Mouse (Mus musculus): ENCODE measurements around the gene Sox5.

The Sox5 gene

GRCm38 (mm10) chr6:144082297-144082696 is 699.5 kb downstream of the Sox5 start:
- DNase-seq = no peak

DNA sequence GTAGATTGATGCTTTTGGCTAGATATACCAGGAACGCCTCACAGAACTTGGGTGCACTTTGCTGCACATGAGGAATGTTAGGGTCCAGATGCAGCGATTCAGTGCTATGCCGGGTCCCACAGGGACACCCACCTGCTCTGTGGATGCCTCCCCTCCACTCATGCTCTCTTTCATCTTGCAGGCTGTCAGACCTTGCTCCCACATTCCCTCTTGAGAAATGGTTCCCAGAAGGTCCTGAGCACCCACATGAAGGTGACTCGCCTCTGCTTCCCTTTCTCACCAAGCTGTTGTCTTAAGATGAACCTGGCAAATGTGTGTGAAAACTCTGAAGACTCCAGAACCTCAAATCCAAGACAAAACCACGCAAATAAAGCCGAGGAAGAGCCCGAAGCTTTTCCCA is 704.0 kb downstream of the Sox5 start:
- no peak for DNase-seq

GRCm38 (mm10) chr6:144076376-144076775 is 705.4 kb downstream of the Sox5 start:
- DNase-seq = no peak

DNA sequence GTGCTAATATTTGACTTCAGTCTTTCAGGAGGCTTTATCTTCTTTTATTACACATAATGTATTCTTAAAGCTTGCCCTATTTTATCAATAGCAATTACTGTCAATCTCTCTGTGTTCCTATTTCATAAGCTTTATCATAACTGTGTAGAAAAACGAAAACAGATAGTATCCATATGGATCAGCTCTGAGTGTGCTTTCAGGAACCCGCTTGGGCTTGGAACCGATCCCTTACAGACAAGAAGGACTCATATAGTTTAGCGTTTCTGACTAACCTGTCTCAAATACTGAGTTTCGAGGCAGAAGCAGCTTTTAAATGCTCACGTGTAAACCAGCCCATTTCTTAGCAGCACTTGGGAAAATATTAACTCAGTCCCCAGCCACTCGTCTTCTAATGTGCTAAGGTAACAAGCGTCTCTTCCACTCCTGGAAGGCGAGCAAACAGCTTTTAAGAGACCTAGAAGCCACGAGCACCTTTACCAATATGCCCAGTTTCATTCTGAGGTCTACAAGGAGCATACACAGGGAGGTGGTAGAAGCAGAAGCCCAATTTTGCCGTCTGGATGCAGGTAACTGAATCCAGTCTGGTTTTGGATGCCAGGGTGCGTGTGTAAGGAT is 706.3 kb downstream of the Sox5 start:
- no peak for DNase-seq

DNA sequence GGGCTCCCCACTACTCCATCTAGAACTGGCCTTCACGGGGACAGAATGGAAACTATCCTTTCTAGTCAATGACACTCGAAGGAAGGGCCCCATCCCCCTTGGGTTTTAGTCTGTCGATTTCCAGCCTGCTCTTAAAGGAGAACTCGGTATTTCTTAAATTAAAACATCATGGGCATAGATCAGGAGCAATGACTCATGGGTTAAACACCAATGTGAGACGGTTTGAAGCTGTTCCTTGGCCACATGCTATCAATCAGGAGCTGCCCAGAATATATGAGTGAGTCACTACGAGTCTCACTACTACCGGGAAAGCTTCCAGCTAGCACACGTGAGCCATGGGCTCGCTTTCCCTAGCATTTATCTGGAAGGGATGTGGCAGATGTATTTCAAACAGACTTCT is 707.0 kb downstream of the Sox5 start:
- no peak for DNase-seq

DNA sequence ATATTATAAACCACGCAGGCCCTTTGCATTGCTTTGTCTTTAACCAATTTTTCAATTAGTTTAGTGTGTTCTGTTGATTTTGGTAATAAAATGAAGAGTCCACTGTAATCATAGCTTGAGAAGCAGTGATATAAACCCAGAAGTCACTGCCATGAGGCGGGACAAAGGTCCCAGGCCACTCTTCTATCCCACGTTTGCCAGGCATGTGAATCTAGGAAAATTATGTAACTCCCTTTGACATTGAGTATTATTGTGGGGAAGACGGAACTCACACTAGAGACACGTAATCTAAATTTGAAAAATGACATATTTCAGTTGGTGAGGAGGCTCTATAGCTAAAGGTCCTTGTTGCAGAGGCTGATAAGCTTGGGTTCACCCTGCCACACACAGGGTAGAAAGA is 711.3 kb downstream of the Sox5 start:
- DNase-seq = no peak

DNA sequence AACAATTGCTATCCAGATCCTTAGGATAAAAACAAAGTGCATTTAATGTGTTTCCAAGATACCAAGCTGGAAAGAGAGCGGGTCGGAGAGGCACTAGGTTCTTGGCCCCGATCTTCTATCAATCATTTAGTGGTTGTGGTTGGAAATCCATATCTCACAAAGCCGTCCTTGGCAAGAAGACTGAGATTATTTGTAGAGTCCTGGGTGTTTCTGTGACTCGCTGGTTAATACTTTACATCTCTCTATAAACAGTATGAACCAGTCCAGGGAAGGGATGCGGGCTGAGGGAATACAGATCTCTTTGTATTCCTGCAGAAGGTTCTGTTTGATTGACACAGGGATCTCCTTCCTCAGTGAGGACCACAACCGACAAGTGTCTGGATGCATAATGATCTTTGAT is 714.3 kb downstream of the Sox5 start:
- DNase-seq = no peak

GRCm38 (mm10) chr6:144062428-144062827 is 719.3 kb downstream of the Sox5 start:
- no peak for DNase-seq

DNA sequence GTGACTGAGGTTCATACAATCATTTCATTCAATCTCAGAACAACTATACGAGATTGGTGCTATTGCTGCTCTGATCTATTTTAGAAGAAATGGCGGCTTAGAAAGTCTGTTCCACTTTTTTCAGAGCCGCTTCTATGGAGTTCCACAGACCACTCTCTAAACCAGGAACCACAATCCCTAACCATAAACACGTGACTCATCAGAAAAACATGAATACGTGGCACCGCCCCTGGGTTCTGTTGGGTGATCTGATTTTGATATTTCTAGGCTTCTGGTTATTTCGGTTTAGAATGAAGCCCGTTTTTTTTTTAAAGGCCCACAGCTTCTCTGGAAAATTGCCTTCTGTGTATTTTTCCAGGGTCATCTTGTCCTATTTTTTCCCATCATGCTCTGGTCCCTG is 720.0 kb downstream of the Sox5 start:
- DNase-seq = no peak

- no peak for DNase-seq
These were observed 724.6 kb downstream of the Sox5 start for GRCm38 (mm10) chr6:144057098-144057632.

GRCm38 (mm10) chr6:144056252-144057097 is 725.3 kb downstream of the Sox5 start:
- peak; percentile 51 for DNase-seq

- DNase-seq = no peak
These were observed 729.3 kb downstream of the Sox5 start for GRCm38 (mm10) chr6:144052487-144052886.

- DNase-seq = no peak
These were observed 730.5 kb downstream of the Sox5 start for GRCm38 (mm10) chr6:144051316-144051715.

GRCm38 (mm10) chr6:144048201-144048924 is 733.4 kb downstream of the Sox5 start:
- no peak for DNase-seq

GRCm38 (mm10) chr6:144045503-144045902 is 736.3 kb downstream of the Sox5 start:
- peak; percentile 10 for DNase-seq

DNA sequence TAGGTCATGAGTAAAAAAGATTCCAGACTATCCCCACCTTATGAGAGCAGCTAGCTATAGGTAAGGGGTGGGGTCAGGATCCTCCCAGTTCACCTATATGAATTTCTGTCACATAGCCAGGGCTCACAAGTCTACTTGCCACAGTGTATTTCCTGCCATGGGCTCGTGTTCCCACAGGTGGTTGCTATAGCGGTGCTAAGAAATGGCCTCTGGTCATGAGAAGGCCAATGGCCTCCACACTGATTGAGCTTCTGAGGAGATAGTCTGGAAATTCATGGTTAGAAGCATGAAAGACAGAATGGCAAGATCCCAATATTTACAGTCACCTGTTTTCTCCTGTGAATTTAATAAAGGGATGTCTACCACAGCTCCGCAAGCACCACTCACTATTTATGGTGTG is 737.4 kb downstream of the Sox5 start:
- no peak for DNase-seq

DNA sequence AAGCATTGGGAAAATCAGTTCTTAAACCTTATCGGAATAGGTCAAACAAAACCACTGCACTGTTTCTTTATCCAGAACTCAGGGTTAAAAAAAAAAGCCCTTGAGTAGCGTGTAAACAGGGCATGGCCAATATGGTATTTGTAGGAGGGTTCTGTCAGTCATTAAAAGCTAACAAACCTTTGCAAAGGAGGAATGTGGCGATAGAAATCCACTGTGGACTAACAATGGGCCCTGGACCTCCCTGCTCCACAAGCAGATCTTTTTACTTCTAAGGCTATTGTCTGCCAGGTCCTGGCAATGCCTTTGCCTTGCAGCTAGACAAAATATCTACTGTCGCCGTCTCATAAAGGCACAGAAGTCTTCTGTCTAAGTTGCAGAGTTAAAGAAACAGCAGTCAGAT is 738.8 kb downstream of the Sox5 start:
- DNase-seq = no peak

DNA sequence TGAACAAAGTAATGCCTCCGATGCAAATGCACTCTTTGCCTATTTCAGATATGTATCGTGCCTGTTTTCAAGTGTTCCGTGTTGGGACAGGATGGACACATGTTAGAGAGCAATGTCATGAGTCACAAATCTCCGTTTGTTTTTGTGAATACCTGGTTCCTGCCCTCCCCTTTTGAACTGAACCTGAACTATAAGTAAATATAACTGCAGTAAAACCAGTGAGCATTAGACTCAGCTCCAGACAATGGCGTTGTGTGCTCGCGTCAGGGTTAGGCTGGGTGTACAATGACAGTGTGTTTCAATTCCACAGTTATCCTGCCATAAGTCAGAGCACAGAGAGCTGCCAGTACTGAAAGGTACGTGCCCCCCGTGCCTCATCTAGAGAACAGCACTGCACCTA is 739.8 kb downstream of the Sox5 start:
- no peak for DNase-seq

DNA sequence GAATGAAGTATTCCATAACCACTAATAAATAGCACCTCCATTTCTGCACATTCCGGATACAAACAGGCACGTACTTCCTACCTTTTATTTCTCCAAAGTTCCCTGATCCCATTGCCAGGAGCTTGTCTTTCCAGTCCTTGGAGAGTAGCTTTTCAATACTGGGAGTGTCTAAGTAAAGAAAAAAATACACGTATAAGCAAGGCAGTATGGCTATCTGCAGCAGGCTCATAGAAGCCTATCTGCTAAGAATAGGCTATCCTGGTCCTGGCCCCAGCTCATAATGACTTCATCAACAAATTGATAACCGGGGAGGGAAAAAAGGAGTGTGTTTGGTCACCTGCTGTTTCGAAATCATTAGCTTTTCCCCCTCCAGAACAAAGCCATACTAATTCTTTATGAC is 740.6 kb downstream of the Sox5 start:
- no peak for DNase-seq

DNA sequence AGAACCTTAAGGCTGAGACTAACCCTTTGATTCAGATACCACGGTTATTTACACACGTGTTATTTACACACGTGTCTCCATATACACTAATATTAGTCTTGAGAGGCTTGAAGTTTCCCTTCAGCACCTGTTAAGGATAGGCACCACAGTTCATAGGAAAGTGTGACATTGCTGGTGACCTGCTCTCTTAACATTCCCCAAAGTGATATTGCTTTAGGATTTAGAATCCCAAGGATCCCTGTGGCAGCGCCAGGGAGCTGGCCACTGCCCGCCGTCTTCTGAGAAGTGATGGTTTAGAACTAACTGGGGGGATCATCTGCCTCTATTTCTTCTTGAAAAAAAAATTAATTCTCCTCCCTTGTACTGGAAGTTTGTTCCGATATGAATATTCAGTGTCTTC is 741.4 kb downstream of the Sox5 start:
- DNase-seq = no peak

DNA sequence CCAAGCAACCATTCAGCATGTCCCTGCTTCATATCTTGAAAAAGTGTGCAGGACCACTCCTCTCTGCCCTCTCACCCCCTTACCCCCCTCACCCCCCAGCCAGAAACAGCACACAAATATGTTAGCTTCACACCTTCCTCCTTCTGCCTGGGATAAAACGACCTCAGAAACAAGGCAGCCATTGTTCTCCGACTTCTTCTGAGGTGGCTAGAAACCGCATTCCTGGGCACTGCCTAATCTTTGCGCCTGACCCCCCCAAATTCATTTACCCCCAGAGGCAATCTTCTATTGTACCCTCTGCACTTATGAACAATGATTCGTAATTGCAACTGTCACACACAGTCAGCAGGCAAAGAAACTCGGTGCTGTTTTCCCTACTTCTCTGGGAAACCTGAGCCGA is 742.6 kb downstream of the Sox5 start:
- DNase-seq = no peak

DNA sequence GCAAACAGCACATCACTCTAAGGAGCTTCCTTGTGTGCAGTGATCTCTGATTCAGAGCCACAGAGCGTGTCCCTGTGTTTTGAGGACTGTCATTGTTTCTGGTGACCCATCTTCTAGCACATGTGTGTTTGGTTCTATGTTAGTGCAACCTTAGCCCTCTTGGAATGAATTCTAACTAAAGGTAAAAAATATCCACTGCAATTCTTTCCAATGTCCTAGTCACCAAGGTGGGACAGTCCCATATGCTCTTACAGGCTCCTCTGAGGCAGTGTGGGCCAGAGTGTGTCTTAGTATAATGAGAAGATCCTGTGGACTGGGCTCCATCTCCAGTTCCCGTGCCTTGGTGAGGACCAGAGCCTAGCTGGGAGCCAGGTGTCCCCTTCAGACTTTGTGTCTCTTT is 748.6 kb downstream of the Sox5 start:
- DNase-seq = no peak

DNA sequence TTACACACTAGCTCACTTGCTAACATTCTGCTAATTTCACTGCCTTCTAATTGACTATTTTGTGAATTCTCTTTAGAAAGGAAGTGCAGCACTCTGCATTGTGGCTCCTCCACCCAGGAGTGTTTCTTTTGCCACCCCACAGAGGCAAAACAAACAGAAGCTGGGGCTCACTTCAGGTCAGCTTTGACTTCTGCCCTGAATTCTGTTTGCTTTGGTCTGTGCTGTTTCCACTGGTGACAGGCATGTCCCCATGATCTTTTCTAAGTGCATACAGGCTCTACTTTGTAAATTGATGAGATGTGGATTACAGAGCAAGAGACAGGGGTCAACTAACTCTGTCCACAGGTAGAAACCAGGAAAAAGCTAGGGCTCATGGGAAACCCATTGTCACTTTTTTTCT is 764.8 kb downstream of the Sox5 start:
- no peak for DNase-seq
